Mouse (Mus musculus) E14TG2a.4 (cell line): Measurements from ENCODE around the gene Znhit2.

Source experiments
- H3K27me3 ChIP-seq: 2 replicates; pipeline ENCODE4 v1.6.1; 2014; ENCODE audit warnings: low read length, control low read depth; ENCODE audit not compliant: insufficient read depth
- H3K36me3 ChIP-seq: 2 replicates; pipeline ENCODE4 v1.6.1; 2014; ENCODE audit warnings: low read length, control low read depth; ENCODE audit not compliant: insufficient read depth
- H3K4me1 ChIP-seq: replicated peaks from 2 replicates; pipeline ENCODE4 v1.6.1; 2014; ENCODE audit warnings: low read depth, low read length, control low read depth
- H3K4me3 ChIP-seq: replicated peaks from 2 replicates; pipeline ENCODE4 v1.5.1; 2014; ENCODE audit warnings: mild to moderate bottlenecking, low read length
- H3K9me3 ChIP-seq: 2 replicates; pipeline ENCODE4 v1.6.1; 2014; ENCODE audit warnings: low read length, control low read depth
- CTCF ChIP-seq: conservative IDR thresholded peaks from 2 replicates; pipeline ENCODE4 v1.5.1; 2014; ENCODE audit warnings: low read length
- NANOG ChIP-seq: IDR thresholded peaks from 2 replicates; pipeline ENCODE4 v1.6.1; 2014; ENCODE audit warnings: borderline replicate concordance, low read length, mixed read lengths
- POU5F1 ChIP-seq: IDR thresholded peaks from 2 replicates; pipeline ENCODE4 v1.6.1; 2014; ENCODE audit warnings: low read length, borderline replicate concordance

Znhit2 gene

DNA sequence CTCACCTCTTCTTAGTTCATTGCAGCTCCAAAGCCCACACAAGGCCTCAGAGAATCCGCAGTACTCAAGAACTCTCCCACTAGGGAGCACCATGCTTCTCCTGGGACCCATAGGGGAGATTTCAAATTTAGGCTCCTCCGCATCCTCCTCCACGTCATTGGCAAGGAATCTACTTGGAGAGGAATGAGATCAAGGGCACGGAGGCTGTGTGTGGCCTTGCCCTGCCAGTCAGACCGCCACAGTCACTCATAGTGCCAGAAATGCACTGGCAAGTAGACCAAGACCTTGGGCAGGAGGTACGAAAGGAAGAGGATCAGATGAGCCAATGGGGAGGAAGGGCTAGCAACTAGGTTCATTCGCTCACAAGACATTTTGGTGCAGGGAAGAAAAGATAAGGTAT, 37.1 kb upstream of the Znhit2 start:
- H3K27me3 ChIP-seq: no peaks in the 10 kb centered on the region; the same call in 1 of the 2 replicates
- no peaks in the 10 kb centered on the region for H3K36me3 ChIP-seq
- H3K9me3 ChIP-seq: no peaks in the 10 kb centered on the region
- no peak for TF ChIP-seq CTCF
- no peak for TF ChIP-seq NANOG
- peaks cover 45% of the 10 kb centered on the region for H3K4me1 ChIP-seq
- peak overlapping the region; percentile 47 for H3K4me3 ChIP-seq

GRCm38 (mm10) chr19:6028991-6029390, 32.0 kb upstream of the Znhit2 start:
- no peaks in the 10 kb centered on the region for H3K9me3 ChIP-seq
- TF ChIP-seq NANOG (no peak), CTCF (no peak), POU5F1 (no peak)
- peak overlapping the region; percentile 21; the same call in 1 of the 2 replicates for H3K4me3 ChIP-seq
- no peaks in the 10 kb centered on the region for H3K36me3 ChIP-seq
- H3K27me3 ChIP-seq: peaks cover 3% of the 10 kb centered on the region; the same call in 1 of the 2 replicates
- peaks cover 44% of the 10 kb centered on the region for H3K4me1 ChIP-seq

GRCm38 (mm10) chr19:6029426-6029825, 31.6 kb upstream of the Znhit2 start:
- H3K36me3 ChIP-seq: no peaks in the 10 kb centered on the region
- H3K4me3 ChIP-seq: peak overlapping the region; percentile 21; the same call in 1 of the 2 replicates
- H3K9me3 ChIP-seq: no peaks in the 10 kb centered on the region
- peaks cover 3% of the 10 kb centered on the region; the same call in 1 of the 2 replicates for H3K27me3 ChIP-seq
- TF ChIP-seq CTCF: no peak
- TF ChIP-seq NANOG: no peak
- H3K4me1 ChIP-seq: peaks cover 40% of the 10 kb centered on the region

- H3K4me3 ChIP-seq: peak overlapping the region; percentile 10; the same call in 1 of the 2 replicates
- H3K27me3 ChIP-seq: peaks cover 3% of the 10 kb centered on the region; the same call in 1 of the 2 replicates
- no peaks in the 10 kb centered on the region for H3K36me3 ChIP-seq
- H3K9me3 ChIP-seq: no peaks in the 10 kb centered on the region
- H3K4me1 ChIP-seq: peaks cover 40% of the 10 kb centered on the region
- no peak for TF ChIP-seq POU5F1
- no peak for TF ChIP-seq CTCF
- no peak for TF ChIP-seq NANOG
Observed at GRCm38 (mm10) chr19:6030520-6031280, 30.3 kb upstream of the Znhit2 start.

DNA sequence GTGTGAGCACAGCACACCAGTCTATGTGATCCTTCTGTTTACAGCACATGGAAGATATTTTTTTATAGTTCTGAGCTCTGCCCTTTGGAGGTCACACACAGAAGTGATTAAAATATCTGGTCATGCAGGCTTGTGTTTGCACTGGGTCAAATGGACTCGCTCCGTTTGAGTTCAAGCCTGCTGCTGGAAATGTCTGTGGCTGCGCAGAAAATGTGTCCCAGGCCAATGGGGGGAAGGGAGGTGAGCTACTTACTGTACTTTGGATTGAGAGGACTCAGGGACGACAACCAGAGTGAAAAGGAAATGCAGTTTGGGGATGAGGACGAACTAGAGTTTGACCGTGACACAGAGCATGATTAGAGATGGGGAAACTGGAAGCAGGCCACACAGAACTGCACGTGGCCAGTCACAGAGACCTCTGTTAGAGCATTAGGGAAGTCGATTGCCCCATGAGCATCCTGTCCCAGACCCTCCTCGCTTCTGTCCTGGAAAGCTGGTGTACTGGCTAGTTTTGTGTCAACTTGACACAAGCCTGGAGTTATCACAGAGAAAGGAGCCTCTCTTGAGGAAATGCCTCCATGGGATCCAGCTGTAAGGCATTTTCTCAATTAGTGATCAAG, 24.9 kb upstream of the Znhit2 start:
- H3K27me3 ChIP-seq: peaks cover 3% of the 10 kb centered on the region; the same call in 1 of the 2 replicates
- no peaks in the 10 kb centered on the region for H3K9me3 ChIP-seq
- no peaks in the 10 kb centered on the region for H3K36me3 ChIP-seq
- no peak overlapping the region for H3K4me3 ChIP-seq
- H3K4me1 ChIP-seq: peaks cover 8% of the 10 kb centered on the region
- TF ChIP-seq NANOG (no peak), POU5F1 (no peak), CTCF (no peak)

DNA sequence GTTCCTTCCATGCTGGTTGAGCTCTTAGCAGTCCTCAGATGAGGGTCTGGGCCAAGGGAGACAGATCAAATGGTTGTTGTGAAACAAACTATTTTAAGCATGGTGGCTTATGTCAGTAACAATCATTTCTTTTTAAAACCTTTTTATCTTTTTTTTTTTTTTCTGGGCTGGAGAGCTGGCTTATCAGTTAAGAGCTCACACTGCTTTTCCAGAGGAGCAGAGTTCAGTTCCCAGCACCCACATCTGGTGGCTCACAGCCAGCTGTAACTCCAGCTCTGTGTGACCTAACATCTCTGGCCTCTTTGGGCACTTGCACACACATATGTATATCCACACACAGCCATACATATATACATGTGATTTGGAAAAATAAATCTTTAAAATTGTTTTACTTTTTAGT, 23.3 kb upstream of the Znhit2 start:
- Histone ChIP-seq H3K4me3 (no peak overlapping the region), H3K4me1 (peaks cover 16% of the 10 kb centered on the region), H3K9me3 (no peaks in the 10 kb centered on the region), H3K27me3 (peaks cover 1% of the 10 kb centered on the region; the same call in 1 of the 2 replicates), H3K36me3 (no peaks in the 10 kb centered on the region)
- TF ChIP-seq NANOG (no peak), POU5F1 (no peak), CTCF (no peak)

DNA sequence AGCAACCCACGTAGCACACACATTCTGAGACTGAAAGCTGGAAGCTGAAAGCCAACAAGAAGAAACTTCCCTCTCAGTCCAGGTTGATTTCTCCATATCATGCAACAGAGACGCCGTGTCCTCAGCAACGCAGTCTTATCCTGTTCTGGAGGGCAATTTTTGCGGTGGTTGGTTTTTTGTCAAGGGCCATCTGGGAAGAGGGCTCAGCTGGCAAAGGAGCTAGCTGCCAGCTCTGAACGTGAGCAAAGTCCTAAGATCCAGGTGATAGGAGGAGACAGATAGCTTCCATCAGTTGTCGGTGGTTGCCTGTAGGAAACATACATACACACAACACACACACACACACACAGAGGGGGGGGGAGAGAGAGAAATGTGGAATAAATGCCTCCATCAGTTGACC, 22.7 kb upstream of the Znhit2 start:
- Histone ChIP-seq H3K27me3 (no peaks in the 10 kb centered on the region; the same call in 1 of the 2 replicates), H3K4me3 (no peak overlapping the region), H3K4me1 (peaks cover 17% of the 10 kb centered on the region), H3K36me3 (no peaks in the 10 kb centered on the region), H3K9me3 (no peaks in the 10 kb centered on the region)
- TF ChIP-seq NANOG (no peak), CTCF (no peak)

- no peaks in the 10 kb centered on the region for H3K36me3 ChIP-seq
- H3K4me1 ChIP-seq: peaks cover 19% of the 10 kb centered on the region
- no peaks in the 10 kb centered on the region; the same call in 1 of the 2 replicates for H3K27me3 ChIP-seq
- TF ChIP-seq NANOG (no peak), POU5F1 (no peak), CTCF (no peak)
- no peak overlapping the region for H3K4me3 ChIP-seq
- H3K9me3 ChIP-seq: no peaks in the 10 kb centered on the region
Observed at GRCm38 (mm10) chr19:6040002-6040401, 21.0 kb upstream of the Znhit2 start.
